Mouse (Mus musculus): ENCODE measurements around the gene Ltn1.

Ltn1 gene

DNA sequence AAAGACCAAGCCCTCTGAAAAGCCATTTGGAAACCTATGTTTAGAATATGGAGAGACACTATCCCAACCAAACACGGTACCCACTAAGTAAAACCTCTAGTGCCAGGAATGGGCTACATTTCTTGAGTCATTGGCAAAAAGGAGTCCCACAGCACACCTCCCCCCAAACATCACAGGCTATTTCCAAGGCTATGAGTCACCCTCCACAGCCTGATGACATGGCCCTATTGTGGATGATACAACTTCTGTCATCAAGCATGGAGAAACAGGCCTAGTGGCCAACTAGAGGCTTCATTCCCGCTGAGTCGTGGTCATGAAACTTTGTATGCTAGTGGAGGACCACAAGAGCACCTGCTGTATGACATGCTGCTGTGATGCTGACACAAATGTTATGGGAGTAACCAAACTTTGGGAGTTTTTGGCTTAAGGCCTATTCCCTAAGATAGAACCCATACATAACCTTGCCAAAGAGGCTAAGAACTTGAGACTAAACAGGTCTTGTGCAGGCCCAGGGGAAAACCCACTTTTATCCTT lies 44.9 kb downstream of the Ltn1 start:
- no peak for DNase-seq

DNA sequence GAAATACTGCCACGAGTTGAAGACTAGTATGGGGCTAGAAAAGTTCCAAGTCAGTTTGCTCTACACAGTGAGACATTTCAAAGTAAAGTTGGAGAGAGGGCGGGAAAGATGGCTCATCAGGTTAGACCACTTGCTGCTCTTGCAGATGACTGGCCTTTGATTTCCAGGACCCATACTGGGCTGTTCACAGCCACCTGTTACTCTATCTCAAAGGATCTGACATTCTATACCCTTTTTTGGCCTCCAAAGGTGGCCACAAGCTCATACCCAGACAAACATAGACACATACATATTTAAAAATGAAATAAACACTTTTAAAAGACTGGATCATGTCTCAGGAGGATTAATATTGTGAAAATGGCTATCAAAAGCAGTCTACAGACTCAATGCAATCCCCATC lies 48.0 kb downstream of the Ltn1 start:
- no peak for DNase-seq

DNA sequence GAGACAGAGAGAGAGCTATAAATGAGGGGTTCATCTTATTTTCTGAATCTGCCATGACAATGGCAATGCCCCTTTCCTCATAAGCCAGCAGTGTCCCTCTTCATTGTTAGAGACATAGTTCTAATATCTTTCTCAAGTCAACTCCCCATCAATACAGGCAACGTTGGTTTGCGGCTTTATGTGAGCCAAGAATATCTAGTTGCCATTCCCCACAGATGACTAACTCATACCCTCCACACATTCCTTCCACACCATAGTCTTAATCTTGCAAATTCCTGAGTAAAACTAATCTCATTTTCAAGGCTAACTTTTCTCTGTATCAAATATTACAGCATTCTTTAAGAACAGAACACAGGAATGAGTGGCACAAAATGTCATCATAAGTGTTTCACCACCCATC lies 49.4 kb downstream of the Ltn1 start:
- DNase-seq = no peak

DNA sequence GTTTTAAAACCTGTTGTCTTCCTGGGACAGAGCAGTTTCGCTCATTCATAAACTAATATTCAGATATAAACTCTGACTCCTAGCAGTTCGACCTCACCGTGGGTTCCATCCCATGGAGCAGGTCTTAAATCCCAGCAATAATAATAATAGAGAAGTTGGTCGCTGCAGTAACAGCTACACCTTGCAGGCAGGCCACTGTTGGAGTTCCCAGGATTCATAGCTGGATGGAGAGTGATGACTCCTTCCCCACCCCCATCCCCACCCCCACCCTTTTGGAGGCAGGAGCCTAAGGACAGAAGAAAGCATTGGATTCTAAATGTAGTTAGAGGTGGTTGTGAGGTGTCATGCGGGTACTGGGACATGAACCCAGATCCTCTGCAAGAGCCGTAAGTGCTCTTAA lies 66.0 kb downstream of the Ltn1 start:
- no peak for DNase-seq

DNA sequence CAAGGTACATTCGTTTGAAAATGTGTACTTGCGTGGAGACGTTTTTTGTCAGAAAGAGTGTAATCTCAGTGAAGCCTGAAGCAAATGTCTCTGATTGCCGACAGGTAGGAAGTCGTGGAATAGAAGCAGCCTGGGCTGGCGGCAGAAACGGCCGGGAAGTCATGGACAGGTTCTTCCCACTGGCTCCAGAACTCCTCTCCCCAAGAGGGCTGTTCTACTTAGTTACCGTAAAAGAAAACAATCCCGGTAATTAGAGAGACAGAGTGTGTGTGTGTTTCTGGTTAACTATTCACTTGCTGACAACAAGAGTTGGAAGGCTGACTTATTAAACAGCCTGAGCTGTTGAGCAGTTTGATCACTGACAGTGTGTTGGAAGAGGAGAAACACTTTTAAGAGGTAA lies 66.4 kb downstream of the Ltn1 start:
- DNase-seq = no peak

DNA sequence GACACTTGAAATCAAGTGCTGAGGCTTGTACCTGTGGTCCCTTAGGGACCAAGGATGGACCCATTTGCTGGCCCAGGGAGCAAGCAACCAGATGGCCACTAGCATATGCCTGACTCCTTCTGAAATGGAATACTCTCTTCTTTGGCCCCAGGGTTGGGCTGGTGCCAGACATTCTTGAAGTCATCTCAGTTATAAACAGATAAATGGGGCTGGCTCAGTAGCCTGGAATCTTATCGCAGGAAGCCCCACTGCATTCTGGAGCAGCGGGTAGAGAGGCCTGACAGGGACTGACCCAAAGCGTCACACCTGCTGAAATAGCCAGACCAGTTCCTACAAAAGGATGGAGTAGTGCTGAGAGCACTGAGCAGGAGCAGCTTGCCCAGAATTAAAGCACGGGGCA lies 68.2 kb downstream of the Ltn1 start:
- DNase-seq = peak; percentile 83

DNA sequence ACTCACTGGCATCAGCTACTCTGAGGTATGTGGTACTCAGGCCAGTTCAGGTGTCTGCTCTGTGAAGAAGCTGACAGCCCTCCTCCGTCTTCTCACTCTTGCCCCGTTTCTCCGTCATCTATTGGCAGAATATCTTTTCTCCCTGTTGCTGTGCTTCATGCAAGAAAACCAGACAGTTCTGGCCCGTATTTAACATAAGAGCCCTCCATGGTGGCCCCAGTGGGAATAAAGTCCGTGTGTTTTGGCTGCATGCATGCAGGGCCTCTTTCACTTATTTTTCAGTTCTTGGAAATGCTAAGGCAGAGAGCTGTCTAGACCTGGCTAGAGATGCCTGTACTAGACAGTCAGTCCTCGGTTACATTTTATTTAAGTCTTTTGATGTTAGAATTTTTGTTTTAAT lies 72.3 kb downstream of the Ltn1 start:
- DNase-seq = no peak

DNA sequence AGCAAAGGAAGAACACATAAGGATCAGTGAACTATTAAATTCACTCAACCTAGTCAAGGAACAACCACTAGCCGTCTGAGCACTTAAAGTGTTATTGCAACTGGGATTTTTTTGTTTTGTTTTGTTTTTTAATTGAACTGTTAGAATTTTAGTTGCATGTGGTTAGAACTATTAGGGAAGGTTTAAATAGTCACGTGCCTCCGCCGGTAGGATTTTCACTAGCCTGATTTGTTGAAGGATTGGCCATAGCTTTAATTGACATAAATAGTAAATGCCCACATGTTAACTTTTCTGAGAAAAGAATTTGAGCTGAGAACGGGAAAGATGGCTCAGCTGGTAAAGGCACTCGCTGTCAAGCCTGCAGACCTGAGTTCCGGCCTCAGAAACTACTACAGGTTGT lies 77.7 kb downstream of the Ltn1 start:
- no peak for DNase-seq

DNA sequence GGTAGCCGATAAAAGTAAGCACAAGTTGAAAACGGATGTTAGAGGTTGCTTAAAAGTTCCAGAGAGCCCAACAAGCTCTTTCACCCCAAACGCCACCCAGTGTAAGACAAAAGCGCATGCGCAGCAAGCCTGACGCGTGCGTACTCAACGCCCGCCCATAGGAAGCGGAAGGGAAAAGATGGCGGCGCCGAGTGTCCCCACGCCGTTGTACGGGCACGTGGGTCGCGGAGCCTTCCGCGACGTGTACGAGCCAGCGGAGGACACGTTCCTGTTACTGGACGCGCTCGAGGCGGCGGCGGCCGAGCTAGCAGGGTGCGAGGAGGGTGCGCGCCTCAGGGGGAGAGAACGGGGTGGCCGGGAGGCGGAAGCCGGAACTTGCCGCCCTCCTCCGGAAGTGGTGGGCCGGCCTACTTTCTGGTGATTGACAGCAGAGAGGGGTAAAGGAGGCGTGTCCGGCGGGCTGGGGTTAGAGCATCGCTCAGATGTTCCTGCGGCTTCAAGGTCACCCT lies 78.3 kb downstream of the Ltn1 start, which contains the start of gene N6amt1:
Gene N6amt1 (plus strand): TSS at position 111 of the 509 bp plus-strand sequence.
- peak; percentile 92 for DNase-seq

DNA sequence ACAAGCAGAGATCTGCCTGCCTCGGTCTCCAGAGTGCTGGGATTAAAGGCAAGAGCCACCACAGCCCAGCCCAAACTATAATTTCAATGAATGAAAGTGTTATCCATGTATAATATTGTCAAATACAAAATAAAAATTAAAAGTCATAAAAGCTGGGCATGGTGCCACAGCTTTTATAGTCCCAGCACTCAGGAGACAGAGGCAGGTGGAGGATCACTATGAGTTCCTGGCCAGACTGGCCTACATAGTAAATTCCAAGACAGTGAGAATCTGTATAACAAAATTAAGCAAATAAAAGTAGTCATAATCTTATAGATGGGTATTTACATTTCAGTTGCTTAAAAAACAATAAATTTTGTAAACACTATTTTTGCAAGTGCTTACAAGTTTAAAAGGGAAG lies 78.8 kb downstream of the Ltn1 start:
- DNase-seq = no peak

DNA sequence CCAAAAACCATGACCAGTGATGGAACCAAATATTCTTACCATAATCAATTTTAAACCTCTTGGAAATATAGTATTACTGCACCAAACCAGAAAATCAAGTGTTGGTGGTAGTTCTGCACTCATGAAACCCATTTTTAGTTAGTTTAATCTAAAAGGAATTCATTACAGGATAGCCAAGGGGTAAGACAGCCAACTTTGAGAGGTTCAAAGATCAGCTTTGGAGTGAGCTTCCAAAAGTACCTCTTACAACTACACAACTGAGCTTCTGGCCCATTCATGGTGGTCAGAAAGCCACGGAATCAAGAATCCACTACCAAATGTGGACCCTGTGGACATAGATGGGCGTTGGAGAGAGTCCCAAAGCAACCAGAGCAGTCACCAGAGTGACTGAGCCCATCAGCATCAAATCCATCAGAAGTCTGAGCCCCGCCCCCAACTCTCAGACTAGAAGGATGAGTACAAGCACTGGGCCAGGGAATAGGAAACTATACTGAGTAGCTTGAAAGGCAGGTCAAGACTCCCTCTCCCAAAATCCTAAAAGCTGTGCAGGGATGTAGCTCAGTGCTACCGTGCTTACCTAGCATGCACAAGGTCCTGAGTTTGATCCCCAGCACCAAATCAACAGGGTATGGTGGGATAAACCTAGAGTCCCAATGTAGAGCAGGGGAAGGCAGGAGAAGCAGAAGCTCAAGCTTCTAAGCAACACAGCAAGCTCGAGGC lies 80.9 kb downstream of the Ltn1 start:
- DNase-seq = no peak

DNA sequence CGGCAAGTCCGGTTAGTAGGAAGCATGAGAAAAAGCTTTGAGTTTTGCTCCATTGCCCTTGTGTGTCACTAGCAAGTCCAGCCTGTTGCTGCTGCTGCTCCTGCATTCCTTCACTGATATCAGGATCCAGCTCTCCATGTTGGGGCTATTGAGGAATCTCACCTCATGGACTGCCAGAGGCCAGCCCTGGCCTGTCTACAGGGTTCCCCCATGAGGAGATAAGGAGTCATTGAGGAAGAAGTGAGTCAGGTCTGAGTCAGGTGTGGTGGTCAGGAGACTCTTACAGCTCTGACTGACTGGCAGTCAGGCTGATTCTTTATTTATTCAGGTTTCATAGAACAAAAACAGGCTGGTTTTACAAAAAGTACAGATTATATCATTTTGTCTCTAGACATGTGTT lies 84.3 kb downstream of the Ltn1 start:
- no peak for DNase-seq

DNA sequence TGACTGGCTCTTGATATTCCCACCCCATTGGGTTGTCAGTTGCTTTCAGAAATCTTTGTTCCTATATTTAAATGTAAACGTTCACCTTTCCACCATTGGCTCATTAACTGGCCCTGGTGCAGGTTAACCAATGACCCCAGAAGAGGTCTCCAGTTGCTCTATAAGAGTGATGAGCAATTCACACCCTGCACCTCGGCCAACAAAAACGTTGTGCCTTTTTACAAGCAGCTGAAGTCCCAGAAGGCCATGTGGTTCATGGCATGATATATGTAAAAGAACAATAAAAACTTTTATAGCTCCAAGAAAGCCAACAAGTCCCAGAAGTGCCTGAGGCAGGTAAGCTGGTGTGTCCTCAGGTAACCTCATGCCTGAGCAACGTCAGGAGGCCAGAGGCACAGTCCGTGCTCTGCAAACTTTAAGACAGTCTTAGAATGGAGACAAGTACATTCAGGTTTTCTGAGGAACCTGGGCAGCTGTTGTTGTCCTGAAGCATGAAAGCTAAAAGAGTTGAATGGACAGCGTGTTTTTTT lies 91.3 kb downstream of the Ltn1 start:
- DNase-seq = no peak

DNA sequence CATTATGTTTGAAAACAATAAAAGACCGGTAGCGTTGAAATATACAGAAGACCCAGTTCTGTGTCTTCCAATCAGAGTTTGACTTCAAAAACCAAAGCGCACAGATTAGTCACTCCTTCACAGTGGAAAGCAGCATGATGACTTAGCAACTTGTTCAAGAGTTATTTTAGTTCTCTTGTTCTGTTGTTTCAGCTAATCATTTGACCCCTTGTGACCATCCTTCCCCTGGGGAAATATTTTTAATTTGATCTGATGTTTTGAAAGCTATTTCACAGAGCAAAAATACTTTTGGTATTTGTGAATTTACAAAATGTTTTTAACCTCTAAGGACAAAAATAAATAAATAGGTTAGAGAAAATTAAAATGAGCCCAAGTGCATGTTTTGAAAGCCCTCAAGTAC lies 97.7 kb downstream of the Ltn1 start:
- no peak for DNase-seq

DNA sequence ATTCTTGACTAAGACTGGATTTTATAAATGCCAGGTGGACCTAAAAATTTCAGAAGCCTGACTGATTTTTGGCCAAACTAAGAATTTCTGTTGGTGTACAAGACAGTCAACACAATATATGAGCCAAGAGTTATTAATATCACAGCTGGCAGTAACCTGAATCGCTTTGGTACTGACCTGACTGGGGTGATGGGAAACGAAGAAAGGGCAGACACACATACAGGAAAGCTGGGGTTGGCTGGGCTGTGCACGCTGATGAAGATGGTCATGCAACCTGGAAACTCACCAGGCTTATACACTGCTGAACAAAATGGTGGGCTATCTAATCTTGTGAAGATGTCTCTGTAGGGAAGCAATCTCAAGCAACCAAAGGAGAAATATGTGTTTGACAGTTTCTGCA lies 102.4 kb downstream of the Ltn1 start:
- no peak for DNase-seq

Measured in cerebellum, adult 11-12 months (tissue).